Comparison of ENCODE assay signal across 8 mouse cellular contexts in the genomic region with DNA sequence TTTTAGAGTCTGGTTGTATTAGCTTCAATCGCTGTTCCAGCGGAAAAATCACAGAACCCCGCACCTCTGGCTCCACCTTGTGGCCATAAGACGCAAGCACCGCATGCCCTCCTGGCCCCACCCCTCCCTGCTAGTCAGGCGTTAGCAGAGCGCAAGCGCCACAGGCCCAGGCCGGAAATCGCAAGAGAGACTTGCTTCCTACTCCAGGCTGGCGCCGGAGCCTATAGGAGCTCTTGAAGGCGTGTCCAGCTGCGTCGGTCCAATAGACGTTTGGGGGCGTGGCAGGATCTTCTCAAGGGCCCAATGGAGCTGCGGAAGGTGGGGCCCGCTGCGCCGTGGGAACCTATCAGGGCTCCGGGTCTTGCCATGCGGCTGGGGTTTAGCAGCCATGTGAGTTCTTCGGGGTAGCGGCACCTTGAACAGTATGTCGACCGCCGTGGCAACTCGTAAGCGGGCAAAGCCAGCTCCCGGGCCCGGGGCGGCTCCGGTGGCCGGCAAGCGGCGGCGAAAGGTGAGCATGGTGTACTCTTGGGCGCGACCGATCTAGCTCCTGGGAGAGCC. TPM values are rescaled to one million over a fixed set of nuclear protein-coding genes. Genes with fewer than 3 reads are reported as not detected.
DNase-seq lines count a peak whose midpoint lies in the region; ATAC-seq and TF ChIP-seq lines count a peak whose summit lies in the region.

A gene (minus strand): TSS at position 26 of the 561 bp plus-strand sequence.

- 0% methylated on average over 41 of the region's 41 CpGs for WGBS in embryonic facial prominence, embryonic 13.5 days
- WGBS in kidney, adult 2 months, result under 1% methylated on average over 41 of the region's 41 CpGs
- under 1% methylated on average over 41 of the region's 41 CpGs for WGBS in limb, embryonic 12.5 days
- WGBS in midbrain, embryonic 15.5 days, result under 1% methylated on average over 41 of the region's 41 CpGs
- under 1% methylated on average over 41 of the region's 41 CpGs for WGBS in spleen, adult 2 months

- peaks cover 24% of the 10 kb centered on the region for H3K36me3 ChIP-seq in embryonic facial prominence, embryonic 13.5 days
- H3K36me3 ChIP-seq in kidney, adult 2 months (ENCODE audit: control insufficient read depth, insufficient read depth, low read length), result no peaks in the 10 kb centered on the region
- peaks cover 28% of the 10 kb centered on the region for H3K36me3 ChIP-seq in limb, embryonic 12.5 days
- 0 out of 2 replicates have a peak, but pooled peaks cover 4% of the 10 kb centered on the region for H3K36me3 ChIP-seq in midbrain, embryonic 15.5 days (replicated peaks)
- H3K36me3 ChIP-seq in spleen, adult 2 months (ENCODE audit: control insufficient read depth, insufficient read depth, low read length), result peaks cover 6% of the 10 kb centered on the region; the same call in 1 of the 2 replicates

- H3K9ac ChIP-seq in embryonic facial prominence, embryonic 13.5 days, result peak within 1 kb of the TSS; percentile 81
- H3K9ac ChIP-seq in limb, embryonic 12.5 days (replicated peaks), result peak within 1 kb of the TSS; percentile 67
- peak within 1 kb of the TSS; percentile 66 for H3K9ac ChIP-seq in midbrain, embryonic 15.5 days

- TF ChIP-seq POLR2A in kidney, adult 2 months (IDR thresholded peaks at IDR 0.05; ENCODE audit: low read depth, low read length), result no peak
- TF ChIP-seq POLR2A in spleen, adult 2 months (IDR thresholded peaks at IDR 0.05; ENCODE audit: low read depth, low read length), result peak; percentile 23; the same call in 1 of the 2 replicates

- H3K4me1 ChIP-seq in embryonic facial prominence, embryonic 13.5 days, result peaks cover 50% of the 10 kb centered on the region
- H3K4me1 ChIP-seq in kidney, adult 2 months (ENCODE audit: control insufficient read depth, insufficient read depth, low read length), result peaks cover 18% of the 10 kb centered on the region
- peaks cover 37% of the 10 kb centered on the region for H3K4me1 ChIP-seq in limb, embryonic 12.5 days (replicated peaks)
- peaks cover 32% of the 10 kb centered on the region for H3K4me1 ChIP-seq in midbrain, embryonic 15.5 days
- H3K4me1 ChIP-seq in spleen, adult 2 months (ENCODE audit: control insufficient read depth, insufficient read depth, insufficient read length), result peaks cover 15% of the 10 kb centered on the region; the same call in 1 of the 2 replicates

- H3K4me3 ChIP-seq in embryonic facial prominence, embryonic 13.5 days, result peak within 1 kb of the TSS; percentile 77
- H3K4me3 ChIP-seq in kidney, adult 2 months (ENCODE audit: insufficient read depth, low read depth, low read length), result peak within 1 kb of the TSS; percentile 54
- peak within 1 kb of the TSS; percentile 59 for H3K4me3 ChIP-seq in limb, embryonic 12.5 days (replicated peaks)
- H3K4me3 ChIP-seq in midbrain, embryonic 15.5 days, result peak within 1 kb of the TSS; percentile 72
- peak within 1 kb of the TSS; percentile 65 for H3K4me3 ChIP-seq in spleen, adult 2 months (ENCODE audit: extremely low read depth, insufficient read depth, insufficient read length)

- H3K27ac ChIP-seq in embryonic facial prominence, embryonic 13.5 days, result peak within 1 kb of the TSS; percentile 85
- H3K27ac ChIP-seq in kidney, adult 2 months (ENCODE audit: insufficient read depth, low read depth, low read length), result peak within 1 kb of the TSS; percentile 81
- peak within 1 kb of the TSS; percentile 60 for H3K27ac ChIP-seq in limb, embryonic 12.5 days
- H3K27ac ChIP-seq in midbrain, embryonic 15.5 days, result 0 out of 2 replicates have a peak within 1 kb of the TSS, but pooled peaks have one; percentile 51
- peak within 1 kb of the TSS; percentile 76 for H3K27ac ChIP-seq in spleen, adult 2 months (ENCODE audit: insufficient read depth, low read length)

- TF ChIP-seq CTCF in kidney, adult 2 months (conservative IDR thresholded peaks at IDR 0.05; ENCODE audit: insufficient read depth, insufficient read length, low read depth, low read length), result peak; percentile 96
- TF ChIP-seq CTCF in spleen, adult 2 months (IDR thresholded peaks at IDR 0.05; ENCODE audit: extremely low read depth, insufficient read depth, insufficient read length, insufficient replicate concordance), result peak; percentile 97

- H3K4me2 ChIP-seq in embryonic facial prominence, embryonic 13.5 days, result peak within 1 kb of the TSS; percentile 95
- H3K4me2 ChIP-seq in limb, embryonic 12.5 days, result peak within 1 kb of the TSS; percentile 80
- peak within 1 kb of the TSS; percentile 84 for H3K4me2 ChIP-seq in midbrain, embryonic 15.5 days

- no peaks in the 10 kb centered on the region for H3K9me3 ChIP-seq in embryonic facial prominence, embryonic 13.5 days
- H3K9me3 ChIP-seq in limb, embryonic 12.5 days, result no peaks in the 10 kb centered on the region
- H3K9me3 ChIP-seq in midbrain, embryonic 15.5 days, result no peaks in the 10 kb centered on the region

- no peaks in the 10 kb centered on the region for H3K27me3 ChIP-seq in embryonic facial prominence, embryonic 13.5 days
- H3K27me3 ChIP-seq in kidney, adult 2 months (replicated peaks; ENCODE audit: control insufficient read depth, insufficient read depth, low read length), result no peaks in the 10 kb centered on the region
- no peaks in the 10 kb centered on the region for H3K27me3 ChIP-seq in limb, embryonic 12.5 days
- no peaks in the 10 kb centered on the region for H3K27me3 ChIP-seq in midbrain, embryonic 15.5 days (replicated peaks)
- H3K27me3 ChIP-seq in spleen, adult 2 months (ENCODE audit: control insufficient read depth, insufficient read depth, low read length), result no peaks in the 10 kb centered on the region

- ATAC-seq in embryonic facial prominence, embryonic 13.5 days (ENCODE audit: insufficient number of reproducible peaks, insufficient read depth, low FRiP score, low TSS enrichment, low read depth), result peak; percentile 97
- ATAC-seq in limb, embryonic 12.5 days (ENCODE audit: insufficient number of reproducible peaks, insufficient read depth, low FRiP score, low TSS enrichment, low read depth), result peak; percentile 98
- ATAC-seq in midbrain, embryonic 15.5 days (replicated peaks), result peak; percentile 99

- peak; percentile 98 for DNase-seq in 3134 (ENCODE audit: extremely low read depth, insufficient read length, low spot score)
- DNase-seq in adrenal gland, postnatal 36 days, result peak; percentile 98 to 99
- DNase-seq in heart, adult 18-20 months, result peak; percentile 98 to 100
- DNase-seq in kidney, adult 2 months, result peak; percentile 100
- DNase-seq in spleen, adult 2 months (ENCODE audit: low read depth in 1 of 2, low spot score in 2 of 2), result peak; percentile 98 to 99

RNA-seq across cellular contexts. Expression of the gene that starts here (rescaled TPM):
- total RNA-seq in adrenal gland, postnatal 36 days (2021), result 10 to 100 TPM; 37.8 to 55.4 TPM
- polyA plus RNA-seq in embryonic facial prominence, embryonic 13.5 days (2015; fragmentation: Nextera tagmentation; extraction: Ambion mirVana), result 3.2 and 4.1 TPM in 2 replicates
- total RNA-seq in heart, adult 18-20 months (2021), result 10 to 100 TPM; 33.7 to 38.2 TPM
- polyA plus RNA-seq in kidney, adult 2 months (2012; rRNA removed), result 25.8 and 31.9 TPM in 2 replicates
- polyA plus RNA-seq in limb, embryonic 12.5 days (2016; fragmentation: Nextera tagmentation; extraction: Ambion mirVana), result 2.8 and 3.5 TPM in 2 replicates
- polyA plus RNA-seq in midbrain, embryonic 15.5 days (2015; fragmentation: Nextera tagmentation; extraction: Ambion mirVana), result 1.4 and 1.5 TPM in 2 replicates
- polyA plus RNA-seq in spleen, adult 2 months (2012; rRNA removed), result 43.3 and 57.9 TPM in 2 replicates

Comparison
In these comparisons a context has a peak if more than half of its experiments do, and no peak if none do; other contexts are left out.
1. Peak in every context shown above with its lines: DNase-seq, ATAC-seq, H3K4me3 ChIP-seq and H3K27ac ChIP-seq.